Mouse (Mus musculus) hematopoietic stem cell, adult 5-6 weeks (primary cell): ENCODE results near the gene Scd3. TPM values are rescaled to one million over a fixed set of nuclear protein-coding genes. Genes with fewer than 3 reads are reported as not detected.
A peak's percentile ranks its signal among the peaks of the same experiment; 100 is the strongest.

Source experiments
- ATAC-seq, 2 experiments: fragments of 125-278 bp in 1 of 2; replicated peaks in 1 of 2; 2 replicates each; pipeline ENCODE4 v1.8.0; 2016 to 2017; ENCODE audit warnings: inconsistent platforms in 2 of 2, mild to moderate bottlenecking in 2 of 2, moderate number of reproducible peaks in 2 of 2, low read depth in 1 of 2, moderate TSS enrichment in 1 of 2; ENCODE audit not compliant: low FRiP score in 2 of 2, poor library complexity in 2 of 2, severe bottlenecking in 2 of 2, insufficient read depth in 1 of 2, low TSS enrichment in 1 of 2
- total RNA-seq: library from RNA; stranded (forward); fragments of 172-1452, 232-1000 nt; gene quantifications from 2 replicates; pipeline ENCODE4 v1.2.3, GENCODE M21; 2017

The Scd3 gene
- total RNA-seq, 1 experiment from 2014 or later, result 0.20 TPM

GRCm38 (mm10) chr19:44283157-44284024 is 80.3 kb downstream of the Scd3 start:
- ATAC-seq, result no peak

DNA sequence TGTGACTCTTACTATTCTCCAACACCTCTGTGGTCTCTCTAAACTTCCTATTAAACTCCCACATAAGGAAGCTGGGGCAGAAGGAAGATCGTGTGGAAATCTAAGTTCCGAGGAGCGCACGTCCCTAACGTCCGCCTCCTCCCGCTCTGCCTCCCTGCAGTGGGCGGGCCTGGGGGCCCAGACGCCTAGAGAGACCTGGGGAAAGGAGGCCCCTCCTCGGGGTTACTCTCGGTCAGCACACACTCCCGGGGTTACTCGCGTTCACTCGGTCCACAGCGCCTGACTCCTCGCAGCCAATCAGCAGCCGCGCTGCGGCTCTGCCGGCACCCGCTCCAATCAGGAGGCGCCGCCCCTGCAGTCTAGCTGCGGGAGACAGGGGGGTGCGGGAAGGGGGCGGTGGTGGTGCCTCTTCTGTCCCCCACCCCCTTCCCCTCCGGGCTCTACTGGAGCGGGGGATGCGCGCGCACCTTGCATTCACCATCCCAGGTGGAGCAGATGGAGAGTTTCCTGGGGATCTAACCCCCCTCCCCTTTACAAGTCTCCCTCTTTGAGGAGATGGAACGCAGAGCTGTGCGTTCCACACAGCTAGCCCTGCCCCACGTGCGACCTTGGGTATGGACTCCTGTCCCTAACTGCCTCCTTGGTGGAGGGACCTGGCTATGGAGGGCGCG is 81.1 kb downstream of the Scd3 start:
- peak; percentile 88 to 93 for ATAC-seq

DNA sequence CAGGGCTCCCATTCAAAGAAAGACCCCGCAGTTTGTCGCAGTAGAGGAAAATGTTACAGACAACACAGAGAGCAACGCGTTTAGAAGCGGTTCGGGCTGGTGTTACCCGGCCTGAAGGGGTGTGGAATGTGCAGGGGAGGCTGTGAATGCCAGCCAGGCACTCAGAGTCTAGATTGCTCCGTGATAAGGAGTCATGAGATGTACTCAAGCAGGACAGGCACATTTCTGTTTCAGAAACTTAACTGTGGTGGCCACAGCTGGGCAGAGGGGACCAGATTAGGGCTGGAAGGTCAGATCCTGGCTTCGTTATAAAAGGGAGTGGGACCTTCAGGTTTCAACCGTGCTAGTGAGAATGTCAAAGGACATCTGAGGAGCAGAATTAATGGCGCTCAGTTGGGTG is 81.7 kb downstream of the Scd3 start:
- ATAC-seq, result peak in 1 of 2 experiments; percentile 1; a peak in 1 of 4 replicates

DNA sequence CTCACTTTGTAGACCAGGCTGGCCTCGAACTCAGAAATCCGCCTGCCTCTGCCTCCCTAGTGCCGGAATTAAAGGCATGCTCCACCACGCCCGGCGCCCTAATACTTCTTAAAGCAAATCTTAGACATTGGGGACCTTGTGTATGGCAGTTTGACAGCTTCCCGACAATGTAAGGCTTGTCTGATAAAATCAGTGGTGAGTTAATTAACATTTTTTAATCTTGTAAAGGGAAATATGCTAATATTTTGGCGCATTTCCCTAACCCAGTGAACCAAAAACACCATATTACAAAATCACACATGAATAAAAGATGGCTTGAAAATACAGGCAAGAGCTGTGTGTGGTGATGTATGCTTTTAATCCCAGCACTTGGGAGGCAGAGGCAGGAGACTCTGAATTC is 82.5 kb downstream of the Scd3 start:
- no peak for ATAC-seq

DNA sequence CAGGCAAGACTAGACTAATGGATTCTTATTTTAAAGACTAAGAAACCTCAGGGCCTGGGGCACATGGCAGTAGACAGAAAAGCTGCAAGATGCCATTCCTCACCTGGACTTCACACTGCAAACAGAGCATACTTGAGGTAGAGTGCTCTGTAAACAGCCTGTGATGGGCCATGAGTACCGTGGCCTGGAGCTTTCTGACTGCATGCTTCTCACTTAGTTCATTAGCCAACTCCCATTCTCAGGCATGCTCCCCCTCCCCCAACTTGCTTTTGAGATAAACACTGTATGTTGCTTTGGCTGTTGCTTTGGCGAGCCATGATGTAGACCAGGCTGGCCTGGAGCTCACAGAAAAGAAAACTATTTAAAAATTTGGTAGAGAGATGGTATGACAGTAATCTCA is 83.0 kb downstream of the Scd3 start:
- no peak for ATAC-seq

DNA sequence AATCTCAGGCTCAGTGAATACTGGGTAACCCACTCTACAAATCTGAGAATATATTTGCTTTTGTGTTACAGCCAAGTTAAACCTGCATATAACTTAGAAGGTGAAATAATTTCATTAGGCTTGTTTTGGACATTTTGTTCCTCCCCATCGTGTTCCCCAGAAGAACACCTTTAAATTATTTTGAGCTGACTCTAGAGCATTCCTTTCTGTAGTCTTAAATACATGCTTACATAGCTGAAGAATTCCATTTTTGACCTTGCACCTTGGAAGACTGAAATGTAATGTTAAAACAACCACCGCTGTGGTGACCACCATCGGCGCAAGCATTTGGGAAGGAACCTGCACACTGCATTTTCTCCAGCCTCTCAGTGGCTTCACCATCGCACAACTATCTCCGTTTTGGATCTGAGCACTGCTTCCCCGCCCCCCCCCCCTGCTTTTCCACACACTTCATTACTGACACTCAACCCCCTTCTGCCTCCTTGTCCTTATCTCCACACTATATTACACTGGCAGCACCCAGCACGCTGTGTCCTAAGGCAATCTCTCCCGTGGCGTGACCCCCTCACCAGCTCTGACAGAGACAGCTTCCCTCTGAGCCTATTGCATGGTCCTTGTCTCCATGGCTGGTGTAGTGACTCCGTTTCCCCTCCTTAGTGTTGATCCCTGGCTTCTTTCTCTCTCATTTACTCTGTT is 84.5 kb downstream of the Scd3 start:
- no peak for ATAC-seq

- no peak for ATAC-seq
Observed at GRCm38 (mm10) chr19:44292083-44292482, 89.0 kb downstream of the Scd3 start.

DNA sequence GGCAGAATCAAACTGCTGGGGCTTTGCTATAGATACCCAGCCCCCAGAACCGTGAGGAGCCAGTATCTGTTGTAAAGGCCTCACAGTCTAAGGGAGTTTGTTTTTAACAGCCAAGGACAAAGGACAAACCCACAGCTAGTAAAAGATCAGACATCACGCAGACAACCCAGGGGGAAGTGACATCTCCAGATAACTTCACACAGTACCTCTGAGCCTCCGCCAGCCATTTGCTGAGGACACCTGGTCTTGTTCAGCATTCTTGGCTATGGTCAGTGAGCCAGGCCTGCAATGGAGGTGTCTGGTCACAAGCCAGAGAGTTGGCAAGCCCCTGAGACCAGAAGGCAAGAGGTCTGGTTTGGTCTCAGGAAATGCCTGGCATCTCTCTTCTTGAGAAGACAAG is 89.4 kb downstream of the Scd3 start:
- ATAC-seq, result no peak

- ATAC-seq, result peak; percentile 8 to 23
Observed at GRCm38 (mm10) chr19:44292941-44293768, 90.1 kb downstream of the Scd3 start, which contains the start of gene Scd2. Scd2 (plus strand) TSS chr19:44293674.

Other genes starting within 250 kb of the Scd3 start
- gene Cpn1, start 216.7 kb upstream of the Scd3 start, total RNA-seq, result not detected in 2 replicates
- gene Cyp2c23, start 174.1 kb upstream of the Scd3 start, total RNA-seq, result not detected in 2 replicates
- gene Erlin1, start 133.5 kb upstream of the Scd3 start, total RNA-seq, result 16.9 and 24.0 TPM in 2 replicates
- gene Chuk, start 95.8 kb upstream of the Scd3 start, total RNA-seq, result 58.9 and 63.9 TPM in 2 replicates
- 24.7 and 41.4 TPM in 2 replicates for gene Cwf19l1, start 67.4 kb upstream of the Scd3 start, total RNA-seq
- gene Bloc1s2, start 56.8 kb upstream of the Scd3 start, total RNA-seq, result 35.1 and 65.0 TPM in 2 replicates
- gene Pkd2l1, start 10.8 kb upstream of the Scd3 start, total RNA-seq, result not detected in 2 replicates
- gene Scd2, start 90.4 kb downstream of the Scd3 start, total RNA-seq, result 126 and 150 TPM in 2 replicates
- 0.05 and 0.31 TPM in 2 replicates for gene Scd4, start 129.8 kb downstream of the Scd3 start, total RNA-seq
- 0.44 and 2.0 TPM in 2 replicates for gene Scd1, start 204.6 kb downstream of the Scd3 start, total RNA-seq